Mouse (Mus musculus) c-Kit-positive CD71-positive TER-119-positive erythroid progenitor cells, embryonic 14.5 days (primary cell): ENCODE measurements around the gene Zfp938.

Source experiments
- DNase-seq: peaks from one replicate; pipeline ENCODE4 v3.0.0-alpha.2; 2013; ENCODE audit warnings: low spot score

Gene Zfp938

DNA sequence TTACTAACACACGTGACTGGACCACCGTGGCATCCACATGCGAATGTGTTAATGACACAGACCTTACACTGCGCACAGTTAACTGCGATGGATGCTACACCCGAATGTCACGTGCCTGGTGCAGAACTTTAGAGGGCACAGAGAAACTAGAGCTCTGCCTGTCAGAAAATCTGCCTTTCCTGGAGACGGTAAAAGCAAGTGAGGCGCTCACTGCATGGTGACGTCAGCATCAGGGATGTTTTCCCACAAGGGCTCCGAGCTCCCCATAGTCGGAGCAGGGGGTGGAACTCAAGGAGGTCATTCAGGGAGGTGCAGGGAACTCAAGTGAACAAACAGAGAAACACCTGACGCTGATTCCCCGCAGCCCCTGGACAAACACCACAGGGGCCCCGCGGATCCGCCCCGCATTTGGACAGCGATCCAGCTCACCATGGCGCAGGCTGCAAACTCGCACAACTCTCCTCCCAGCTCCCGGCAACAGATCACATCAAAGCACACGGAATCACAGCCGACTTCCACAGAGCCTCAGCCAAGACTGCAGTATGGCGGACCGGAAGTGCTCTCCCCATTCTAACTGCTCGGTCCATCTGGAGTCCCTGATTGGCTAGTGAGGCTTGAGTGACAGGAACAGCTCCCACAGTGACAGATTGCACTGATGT is at the start of gene Zfp938:
Zfp938 (minus strand) TSS at position 539 of the 659 bp plus-strand sequence.
- DNase-seq = peak; percentile 61

GRCm38 (mm10) chr10:82257331-82257730 is 16.3 kb upstream of the Zfp938 start:
- DNase-seq = no peak

- DNase-seq = no peak
These were observed 3.9 kb upstream of the Zfp938 start for GRCm38 (mm10) chr10:82245021-82245420.

- no peak for DNase-seq
These were observed 315 bp upstream of the Zfp938 start for GRCm38 (mm10) chr10:82241401-82241788.

DNA sequence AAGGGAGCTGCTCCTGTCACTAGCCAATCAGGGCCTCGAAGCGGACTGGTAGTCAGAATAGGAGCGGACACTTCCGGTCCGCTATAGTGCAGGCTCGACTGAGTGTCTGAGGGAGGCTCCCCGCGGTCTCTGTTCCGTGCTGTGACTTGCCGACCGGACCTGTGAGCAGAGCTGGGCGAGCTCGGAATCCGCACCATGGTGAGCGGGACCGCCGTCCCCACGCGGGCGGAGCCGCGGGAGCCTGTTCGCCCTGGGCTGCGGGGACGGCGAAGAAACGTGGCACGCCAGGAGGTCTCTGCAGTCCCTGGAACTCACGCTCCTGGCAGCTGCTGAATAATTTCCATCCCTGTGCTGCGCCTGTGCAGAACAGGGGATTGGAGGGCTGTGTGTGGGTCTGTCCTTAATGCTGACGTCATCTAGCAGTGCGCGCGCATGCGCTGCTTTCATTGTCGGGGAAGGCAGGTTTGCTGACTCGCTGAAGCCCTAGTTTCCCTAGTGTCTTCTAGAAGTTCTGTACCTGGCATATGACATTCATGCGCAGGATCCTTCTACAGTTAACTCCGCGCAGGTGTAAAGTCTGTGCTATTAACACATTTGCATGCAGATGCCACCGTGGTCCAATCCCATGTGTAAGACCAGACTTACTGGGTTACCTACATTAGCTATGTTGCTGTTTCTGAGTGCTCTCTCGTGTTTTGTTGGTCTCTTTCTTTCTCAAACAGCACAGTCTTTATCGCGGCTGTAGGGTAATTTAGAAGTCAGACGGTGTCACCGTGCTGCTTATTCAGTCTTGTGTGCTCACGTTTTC is 62.6 kb downstream of the Zfp938 start:
- peak; percentile 70 for DNase-seq
